Mouse (Mus musculus) forebrain, embryonic 14.5 days (tissue): ENCODE results near the gene Lnpep. TPM values are rescaled to one million over a fixed set of nuclear protein-coding genes. Genes with fewer than 3 reads are reported as not detected.

Experiments
- ATAC-seq: fragments of 200-750 bp; cut with Nextera tagmentation; 2 replicates; pipeline ENCODE4 v1.8.0; 2017; ENCODE audit warnings: mild to moderate bottlenecking, moderate library complexity
- DNase-seq: peaks from one replicate; pipeline ENCODE4 v3.0.0-alpha.2; 2015; ENCODE audit warnings: low spot score
- H3K27ac ChIP-seq: fragments of 300-500 bp; sonication (generic); 2 replicates; pipeline ENCODE4 v1.5.1; 2014; ENCODE audit warnings: low read depth, mild to moderate bottlenecking, control low read depth, low read length, moderate library complexity
- H3K27me3 ChIP-seq: fragments of 300-500 bp; sonication (generic); replicated peaks from 2 replicates; pipeline ENCODE4 v1.6.1; 2014; ENCODE audit warnings: low read length, control low read depth, mixed read lengths; ENCODE audit not compliant: control insufficient read depth, insufficient read depth
- H3K36me3 ChIP-seq: fragments of 300-500 bp; sonication (generic); 2 replicates; pipeline ENCODE4 v1.6.1; 2014; ENCODE audit warnings: low read length, control low read depth; ENCODE audit not compliant: control insufficient read depth, insufficient read depth
- H3K4me1 ChIP-seq: fragments of 300-500 bp; sonication (generic); 2 replicates; pipeline ENCODE4 v1.6.1; 2014; ENCODE audit warnings: antibody characterized with exemption, low read length, control low read depth; ENCODE audit not compliant: control insufficient read depth, insufficient read depth
- H3K4me2 ChIP-seq: fragments of 300-500 bp; sonication (generic); 2 replicates; pipeline ENCODE4 v1.6.1; 2014; ENCODE audit warnings: mild to moderate bottlenecking, control low read depth, low read length
- H3K4me3 ChIP-seq: fragments of 300-500 bp; sonication (generic); 2 replicates; pipeline ENCODE4 v1.5.1; 2014; ENCODE audit warnings: low read depth, low read length, control low read depth
- H3K9ac ChIP-seq: fragments of 300-500 bp; sonication (generic); 2 replicates; pipeline ENCODE4 v1.6.1; 2014; ENCODE audit warnings: mild to moderate bottlenecking, low read length, control low read depth, moderate library complexity
- H3K9me3 ChIP-seq: fragments of 300-500 bp; sonication (generic); replicated peaks from 2 replicates; pipeline ENCODE4 v1.6.1; 2016; ENCODE audit warnings: low read length, control low read depth, mixed read lengths; ENCODE audit not compliant: control insufficient read depth
- WGBS: fragments of 180-500 bp; shearing (Covaris S2); extraction: QIAGEN DNeasy Blood & Tissue Kit; methylation state at CpG from one replicate; pipeline ENCODE4 v1.1.7; 2014; 5-methylcytosine and 5-hydroxymethylcytosine counted together
- polyA plus RNA-seq: library from polyadenylated mRNA; unstranded; fragments of >200 nt; fragmentation: Nextera tagmentation; extraction: Ambion mirVana; gene quantifications from 2 replicates; pipeline ENCODE4 v1.2.1, GENCODE M21; 2014

Lnpep gene
- 5.2 and 8.3 TPM in 2 replicates for polyA plus RNA-seq

DNA sequence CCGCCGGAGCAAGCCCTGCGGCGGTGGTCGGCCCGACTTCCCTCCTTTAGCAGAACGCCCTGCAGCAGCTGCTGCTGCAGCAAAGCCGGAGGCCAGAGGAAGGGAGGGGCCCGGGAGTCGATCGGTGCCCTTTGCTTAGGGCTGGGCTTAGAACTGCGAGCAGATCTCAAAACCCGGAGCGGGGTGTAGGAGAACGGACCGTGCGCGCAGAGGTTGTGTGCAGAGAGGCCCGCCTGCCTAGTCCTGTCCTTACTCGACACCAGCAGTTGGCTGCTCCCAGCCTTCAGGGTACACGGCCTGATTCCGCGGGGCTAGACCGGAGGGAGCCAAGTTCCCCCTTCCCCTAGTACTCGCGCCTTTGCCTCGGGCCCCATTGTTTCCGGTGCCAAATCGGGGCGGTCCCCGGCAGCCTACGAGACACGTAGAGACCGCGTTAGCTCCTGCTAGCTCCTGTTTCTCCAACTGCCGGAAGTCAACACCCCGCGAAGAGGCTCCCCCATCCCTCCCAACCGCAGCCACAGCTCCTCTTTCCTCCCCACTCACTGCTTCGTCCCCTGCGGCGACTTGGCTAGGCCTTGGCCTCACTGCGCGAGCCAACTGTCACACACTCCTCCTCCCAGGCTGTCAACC is at the start of gene Lnpep:
Lnpep (minus strand) TSS at position 94 of the 630 bp plus-strand sequence.
- Histone ChIP-seq H3K27ac (peak within 1 kb of the TSS; percentile 100), H3K36me3 (no peaks in the 10 kb centered on the region), H3K9me3 (no peaks in the 10 kb centered on the region), H3K9ac (peak within 1 kb of the TSS; percentile 97), H3K27me3 (no peaks in the 10 kb centered on the region), H3K4me2 (peak within 1 kb of the TSS; percentile 77), H3K4me3 (peak within 1 kb of the TSS; percentile 98), H3K4me1 (peaks cover 13% of the 10 kb centered on the region; the same call in 1 of the 2 replicates)
- WGBS: under 1% methylated on average over 43 of the region's 44 CpGs
- DNase-seq (peak; percentile 97), ATAC-seq (peak; percentile 91)

DNA sequence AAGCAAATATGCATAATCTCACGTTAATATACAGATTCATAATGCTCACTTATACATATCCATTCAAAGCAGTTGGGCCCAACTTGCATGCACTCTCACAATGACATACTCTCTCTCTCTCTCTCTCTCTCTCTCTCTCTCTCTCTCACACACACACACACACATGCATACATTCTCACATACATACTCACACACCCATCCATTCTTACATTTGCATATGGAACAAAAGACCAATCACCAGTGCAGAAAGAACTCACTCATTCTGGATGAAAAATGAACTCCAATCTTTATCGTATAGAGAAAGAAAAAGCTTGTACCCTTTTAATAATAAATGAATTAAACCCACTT is 31.0 kb upstream of the Lnpep start:
- ATAC-seq (no peak), DNase-seq (no peak)
- no peak overlapping the region for H3K27ac ChIP-seq
- H3K27me3 ChIP-seq: no peaks in the 10 kb centered on the region
- 10% methylated on average over 2 of the region's 2 CpGs for WGBS
- H3K4me3 ChIP-seq: no peak overlapping the region
- peaks cover 9% of the 10 kb centered on the region for H3K4me1 ChIP-seq
- H3K9ac ChIP-seq: no peak overlapping the region
- H3K36me3 ChIP-seq: no peaks in the 10 kb centered on the region
- H3K9me3 ChIP-seq: no peaks in the 10 kb centered on the region
- H3K4me2 ChIP-seq: no peak overlapping the region

DNA sequence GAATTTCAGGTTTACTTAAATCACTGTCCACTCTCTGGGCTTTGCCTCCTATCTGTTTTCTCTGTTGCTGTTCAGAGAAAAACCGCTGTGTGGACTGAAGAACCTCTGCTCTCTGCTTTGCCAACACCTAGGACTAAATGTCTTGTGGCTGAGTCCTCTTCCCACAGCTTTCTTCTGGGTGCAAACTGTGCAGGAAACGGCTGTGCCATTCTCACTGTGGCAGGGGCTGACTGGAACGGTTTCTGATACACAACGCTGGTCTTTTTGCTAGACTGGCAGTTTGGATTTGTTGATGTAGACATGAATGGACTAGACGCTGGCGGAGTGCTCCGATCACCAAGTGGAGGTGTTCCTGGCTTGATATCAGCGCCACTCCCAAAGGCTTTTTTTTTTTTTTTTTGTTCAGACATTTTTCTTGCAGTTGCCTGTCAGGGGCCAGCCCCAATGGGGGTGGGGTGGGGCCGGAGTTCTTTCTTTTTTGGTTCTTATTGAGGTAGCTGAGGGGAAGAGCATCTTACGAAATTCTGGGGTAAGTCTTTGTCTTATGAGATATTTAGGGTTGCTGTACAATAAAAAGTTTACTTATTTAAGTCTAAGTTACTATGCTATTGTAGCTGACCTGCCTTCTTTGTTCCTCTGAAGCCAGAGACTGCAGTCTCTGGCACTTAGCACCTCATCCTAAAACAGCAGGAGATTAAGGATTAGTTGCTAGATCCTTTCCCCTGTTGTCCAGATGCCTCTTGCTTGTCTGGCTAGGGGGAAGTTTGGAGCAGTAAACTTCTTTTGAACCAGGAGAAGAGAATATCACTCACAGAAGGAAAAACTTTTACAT is 30.4 kb upstream of the Lnpep start:
- DNase-seq (peak; percentile 28), ATAC-seq (no peak)
- H3K36me3 ChIP-seq: no peaks in the 10 kb centered on the region
- 11% methylated on average over 10 of the region's 10 CpGs for WGBS
- H3K27ac ChIP-seq: no peak overlapping the region
- no peak overlapping the region for H3K9ac ChIP-seq
- H3K4me1 ChIP-seq: peaks cover 9% of the 10 kb centered on the region
- no peaks in the 10 kb centered on the region for H3K9me3 ChIP-seq
- no peak overlapping the region for H3K4me3 ChIP-seq
- H3K27me3 ChIP-seq: no peaks in the 10 kb centered on the region
- peak overlapping the region; percentile 17 for H3K4me2 ChIP-seq

DNA sequence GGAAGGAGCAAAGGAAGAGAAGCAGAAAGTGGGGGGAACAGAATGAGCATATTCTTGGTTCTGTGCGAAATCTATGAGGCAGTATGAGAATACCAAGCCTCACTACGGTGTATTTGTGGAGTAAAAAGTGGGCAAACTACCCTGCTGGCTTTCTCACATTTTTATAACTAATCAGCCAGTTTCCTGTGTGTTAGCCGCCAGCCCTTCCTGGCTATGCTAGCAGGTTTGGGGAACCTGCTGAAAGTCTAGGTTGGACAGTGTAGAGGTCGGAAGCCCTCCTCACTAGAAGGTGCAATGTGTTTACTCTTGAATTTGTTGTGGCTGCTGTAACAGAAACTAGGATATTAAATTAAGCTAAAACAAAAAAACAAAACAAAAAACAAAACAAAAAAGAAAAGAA is 27.7 kb upstream of the Lnpep start:
- Histone ChIP-seq H3K27me3 (no peaks in the 10 kb centered on the region), H3K4me1 (peaks cover 9% of the 10 kb centered on the region), H3K27ac (no peak overlapping the region), H3K9ac (no peak overlapping the region), H3K36me3 (no peaks in the 10 kb centered on the region), H3K9me3 (no peaks in the 10 kb centered on the region), H3K4me3 (no peak overlapping the region), H3K4me2 (no peak overlapping the region)
- 85% methylated on average over 4 of the region's 4 CpGs for WGBS
- ATAC-seq (no peak), DNase-seq (no peak)

DNA sequence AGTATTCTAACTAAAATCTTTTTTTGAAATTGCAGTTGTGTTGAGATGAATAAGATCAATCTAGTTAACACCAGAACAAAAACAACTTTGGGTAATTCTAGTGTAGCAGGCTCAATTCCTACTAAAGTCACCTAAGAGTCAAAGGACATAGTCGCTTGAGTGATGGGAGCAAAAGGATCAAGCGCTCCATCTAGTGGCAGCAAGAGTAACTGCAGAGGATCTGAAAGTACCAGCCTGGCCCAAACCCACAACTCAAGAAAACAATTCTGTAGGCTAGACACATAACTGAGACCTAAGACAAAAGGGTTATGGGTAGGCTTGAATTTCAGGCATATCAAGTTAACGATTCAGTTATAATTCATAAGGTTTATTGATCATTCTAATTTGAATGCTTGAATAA is 20.9 kb upstream of the Lnpep start:
- H3K9me3 ChIP-seq: no peaks in the 10 kb centered on the region
- no peaks in the 10 kb centered on the region for H3K27me3 ChIP-seq
- peak; percentile 74; the same call in 1 of the 2 replicates for ATAC-seq
- no peak overlapping the region for H3K4me3 ChIP-seq
- H3K36me3 ChIP-seq: no peaks in the 10 kb centered on the region
- DNase-seq: peak; percentile 71
- H3K27ac ChIP-seq: no peak overlapping the region
- no peaks in the 10 kb centered on the region for H3K4me1 ChIP-seq
- no peak overlapping the region for H3K9ac ChIP-seq
- 2% methylated on average over 3 of the region's 3 CpGs for WGBS
- no peak overlapping the region for H3K4me2 ChIP-seq

DNA sequence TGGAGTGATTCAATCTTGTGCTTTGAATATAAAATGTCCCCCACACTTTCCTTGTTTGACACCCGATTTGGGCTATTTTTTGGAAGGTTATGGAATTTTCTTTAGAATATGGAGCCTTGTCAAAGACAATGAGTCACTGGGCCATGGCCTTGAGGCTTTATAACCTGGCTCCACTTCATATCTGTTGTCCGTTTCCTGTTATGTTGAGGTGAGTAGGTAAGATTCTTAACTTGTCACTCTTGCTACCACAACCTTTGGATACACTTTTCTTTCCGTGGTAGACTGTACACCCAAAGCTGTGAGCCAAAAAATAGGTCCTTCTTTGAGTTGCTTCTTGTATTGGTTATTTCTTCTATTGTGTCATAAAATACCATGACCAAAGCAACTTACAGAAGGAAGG is 12.5 kb upstream of the Lnpep start:
- WGBS: 79% methylated on average over 3 of the region's 3 CpGs
- Histone ChIP-seq H3K9ac (no peak overlapping the region), H3K4me3 (no peak overlapping the region), H3K4me2 (no peak overlapping the region), H3K4me1 (no peaks in the 10 kb centered on the region), H3K36me3 (no peaks in the 10 kb centered on the region), H3K9me3 (no peaks in the 10 kb centered on the region), H3K27me3 (no peaks in the 10 kb centered on the region), H3K27ac (no peak overlapping the region)
- no peak for ATAC-seq
- no peak for DNase-seq

DNA sequence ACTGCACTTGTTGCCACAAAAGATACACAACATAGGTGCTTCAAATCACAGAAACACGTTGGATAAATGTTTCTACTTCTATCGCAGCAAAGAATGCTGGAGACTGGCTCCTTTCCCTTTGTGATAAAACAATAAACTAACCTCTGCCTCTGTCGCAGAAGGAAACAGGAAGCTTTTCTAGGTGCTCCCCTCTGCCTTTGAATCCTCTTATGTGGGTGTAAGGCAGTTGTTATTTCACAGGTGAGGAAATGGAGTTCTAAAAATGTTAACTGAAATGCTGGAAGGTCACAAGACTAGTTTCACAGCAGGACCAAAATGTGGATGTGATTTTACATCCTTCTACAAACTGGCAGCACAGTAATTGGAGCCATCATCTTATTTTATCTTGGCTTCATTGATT is 11.3 kb upstream of the Lnpep start:
- no peaks in the 10 kb centered on the region for H3K36me3 ChIP-seq
- no peaks in the 10 kb centered on the region for H3K27me3 ChIP-seq
- no peak overlapping the region for H3K4me3 ChIP-seq
- H3K9ac ChIP-seq: no peak overlapping the region
- H3K27ac ChIP-seq: no peak overlapping the region
- WGBS: 44% methylated on average over 3 of the region's 3 CpGs
- DNase-seq (no peak), ATAC-seq (no peak)
- no peaks in the 10 kb centered on the region for H3K9me3 ChIP-seq
- H3K4me2 ChIP-seq: no peak overlapping the region
- H3K4me1 ChIP-seq: no peaks in the 10 kb centered on the region

DNA sequence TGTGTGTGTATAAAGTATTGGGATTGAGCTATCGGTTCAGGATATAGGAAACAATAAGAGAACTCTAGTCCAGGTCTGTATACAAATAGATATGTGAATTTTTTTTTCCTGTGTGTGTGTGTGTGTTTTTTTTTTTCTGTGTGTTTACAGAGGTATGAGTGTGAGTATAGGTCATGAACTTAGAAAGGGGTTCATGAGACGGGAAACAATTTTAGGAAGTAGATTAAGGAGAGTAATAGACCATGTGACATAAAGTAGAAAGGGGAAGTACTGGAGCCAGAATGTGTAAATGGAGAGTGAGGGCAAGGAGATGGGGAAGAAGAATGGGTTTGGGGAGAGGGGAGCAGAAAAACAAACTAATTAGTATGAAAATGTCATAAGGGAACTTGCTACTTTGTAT is 9.2 kb upstream of the Lnpep start:
- DNase-seq (no peak), ATAC-seq (no peak)
- Histone ChIP-seq H3K4me2 (no peak overlapping the region), H3K4me3 (no peak overlapping the region), H3K9ac (no peak overlapping the region), H3K9me3 (no peaks in the 10 kb centered on the region), H3K27ac (no peak overlapping the region), H3K27me3 (no peaks in the 10 kb centered on the region), H3K4me1 (no peaks in the 10 kb centered on the region), H3K36me3 (no peaks in the 10 kb centered on the region)
- 98% methylated on average over 2 of the region's 2 CpGs for WGBS

DNA sequence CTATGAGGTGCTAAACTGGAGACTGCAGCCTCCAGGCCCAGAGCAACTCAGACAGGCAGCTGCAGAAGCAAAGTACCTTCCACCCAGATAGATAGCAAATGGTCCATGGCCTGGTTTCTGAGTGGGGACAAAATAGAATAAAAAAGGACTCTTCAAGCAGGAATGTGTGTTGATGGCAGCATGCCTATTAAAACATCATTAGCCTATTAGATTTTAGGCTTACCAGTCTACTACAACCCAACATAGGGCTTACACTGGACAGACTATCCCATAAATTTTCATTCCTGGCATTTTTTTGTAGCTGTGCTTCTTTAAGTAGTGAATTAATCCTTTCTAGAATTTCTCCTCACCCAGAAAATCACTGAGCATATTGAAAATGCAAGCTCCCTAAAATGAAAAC is 7.1 kb upstream of the Lnpep start:
- ATAC-seq: no peak
- Histone ChIP-seq H3K4me2 (no peak overlapping the region), H3K4me3 (no peak overlapping the region), H3K27me3 (no peaks in the 10 kb centered on the region), H3K9ac (no peak overlapping the region), H3K9me3 (no peaks in the 10 kb centered on the region), H3K27ac (no peak overlapping the region), H3K36me3 (no peaks in the 10 kb centered on the region), H3K4me1 (no peaks in the 10 kb centered on the region)
- no peak for DNase-seq
